Mouse (Mus musculus): ENCODE data around the gene Spry2. TPM values are rescaled to one million over a fixed set of nuclear protein-coding genes. Genes with fewer than 3 reads are reported as not detected.

Gene Spry2
- total RNA-seq, 2 experiments from 2014 or later: 6.8 to 9.1 TPM

Other genes with a start within 250 kb of the Spry2 start
- not detected in 2 replicates for gene Trim52, start 209.4 kb upstream of the Spry2 start, total RNA-seq (2014; fragmentation: Nextera tagmentation)
- gene Trim52, start 209.4 kb upstream of the Spry2 start, total RNA-seq (2017): not detected in 2 replicates